Mouse (Mus musculus) megakaryocyte progenitor cell, adult 5-6 weeks (primary cell): ENCODE data around the gene 4933434E20Rik. TPM values are rescaled to one million over a fixed set of nuclear protein-coding genes. Genes with fewer than 3 reads are reported as not detected.

Experiments used
- total RNA-seq, 2 experiments: library from RNA; stranded (forward) in 1 of 2; stranded (reverse) in 1 of 2; fragments of 157-497, 149-512 nt in 1 of 2; fragments of 200-1000 nt in 1 of 2; gene quantifications; 2 replicates each; pipeline versions ENCODE4 v1.2.3 to v1.2.4; 2015 to 2017

4933434E20Rik gene
- total RNA-seq, 2 experiments from 2014 or later: 42.3 to 54.6 TPM

Other genes with a start within 250 kb of the 4933434E20Rik start
- gene She, start 220.3 kb upstream of the 4933434E20Rik start, total RNA-seq (2015): 0.12 TPM in 1 of 2 replicates, not detected in the other
- not detected in 2 replicates for gene She, start 220.3 kb upstream of the 4933434E20Rik start, total RNA-seq (2017)
- gene Il6ra, start 138.4 kb upstream of the 4933434E20Rik start, total RNA-seq (2015): 39.5 and 43.6 TPM in 2 replicates
- gene Il6ra, start 138.4 kb upstream of the 4933434E20Rik start, total RNA-seq (2017): 12.5 and 15.5 TPM in 2 replicates
- 7.3 and 8.6 TPM in 2 replicates for gene Atp8b2, start 88.1 kb upstream of the 4933434E20Rik start, total RNA-seq (2015)
- 25.7 and 28.5 TPM in 2 replicates for gene Atp8b2, start 88.1 kb upstream of the 4933434E20Rik start, total RNA-seq (2017)
- gene Hax1, start 52.9 kb upstream of the 4933434E20Rik start, total RNA-seq (2015): 145 and 177 TPM in 2 replicates
- 81.7 and 92.1 TPM in 2 replicates for gene Hax1, start 52.9 kb upstream of the 4933434E20Rik start, total RNA-seq (2017)
- 187 and 189 TPM in 2 replicates for gene Ubap2l, start 992 bp downstream of the 4933434E20Rik start, total RNA-seq (2015)
- 94.2 and 145 TPM in 2 replicates for gene Ubap2l, start 992 bp downstream of the 4933434E20Rik start, total RNA-seq (2017)
- 515 and 516 TPM in 2 replicates for gene Tpm3, start 21.0 kb downstream of the 4933434E20Rik start, total RNA-seq (2015)
- gene Tpm3, start 21.0 kb downstream of the 4933434E20Rik start, total RNA-seq (2017): 880 and 886 TPM in 2 replicates
- 0.90 and 0.99 TPM in 2 replicates for gene Nup210l, start 52.5 kb downstream of the 4933434E20Rik start, total RNA-seq (2015)
- 0.47 and 0.71 TPM in 2 replicates for gene Nup210l, start 52.5 kb downstream of the 4933434E20Rik start, total RNA-seq (2017)
- gene Rps27, start 162.0 kb downstream of the 4933434E20Rik start, total RNA-seq (2015): 3,216 and 3,430 TPM in 2 replicates
- gene Rps27, start 162.0 kb downstream of the 4933434E20Rik start, total RNA-seq (2017): 4,924 and 5,654 TPM in 2 replicates
- gene Rab13, start 162.1 kb downstream of the 4933434E20Rik start, total RNA-seq (2015): 0.61 and 1.4 TPM in 2 replicates
- 1.2 and 1.6 TPM in 2 replicates for gene Rab13, start 162.1 kb downstream of the 4933434E20Rik start, total RNA-seq (2017)
- gene Jtb, start 180.0 kb downstream of the 4933434E20Rik start, total RNA-seq (2015): 91.6 and 102 TPM in 2 replicates
- gene Jtb, start 180.0 kb downstream of the 4933434E20Rik start, total RNA-seq (2017): 43.1 and 48.6 TPM in 2 replicates
- 0.39 TPM in 1 of 2 replicates, not detected in the other for gene Creb3l4, start 191.9 kb downstream of the 4933434E20Rik start, total RNA-seq (2015)
- gene Creb3l4, start 191.9 kb downstream of the 4933434E20Rik start, total RNA-seq (2017): not detected in 2 replicates
- gene Slc39a1, start 196.5 kb downstream of the 4933434E20Rik start, total RNA-seq (2015): 15.6 and 19.5 TPM in 2 replicates
- gene Slc39a1, start 196.5 kb downstream of the 4933434E20Rik start, total RNA-seq (2017): 31.4 and 41.2 TPM in 2 replicates
- 30.9 and 32.5 TPM in 2 replicates for gene Crtc2, start 202.5 kb downstream of the 4933434E20Rik start, total RNA-seq (2015)
- 10.2 and 18.2 TPM in 2 replicates for gene Crtc2, start 202.5 kb downstream of the 4933434E20Rik start, total RNA-seq (2017)
- 16.5 and 21.9 TPM in 2 replicates for gene Dennd4b, start 213.5 kb downstream of the 4933434E20Rik start, total RNA-seq (2015)
- gene Dennd4b, start 213.5 kb downstream of the 4933434E20Rik start, total RNA-seq (2017): 8.9 and 10.4 TPM in 2 replicates
- gene Gatad2b, start 241.5 kb downstream of the 4933434E20Rik start, total RNA-seq (2015): 87.0 and 96.0 TPM in 2 replicates
- 17.7 and 22.7 TPM in 2 replicates for gene Gatad2b, start 241.5 kb downstream of the 4933434E20Rik start, total RNA-seq (2017)